ENCODE assay signal across 9 mouse cellular contexts in genomic region chr19:46314151-46314601, GRCm38 (mm10). TPM values are rescaled to one million over a fixed set of nuclear protein-coding genes. Genes with fewer than 3 reads are reported as not detected.
DNase-seq lines count a peak whose midpoint lies in the region; ATAC-seq lines count a peak whose summit lies in the region.
"Had no signal": no experiment of that assay in that cellular context is flagged by ENCODE, and none has a peak within 500 bp of the region (broad histone marks: within the 10 kb centered on the region; RNA-seq: fewer than 3 reads in every experiment).

No protein-coding gene starts in this region.

- H3K27ac ChIP-seq in heart, embryonic 10.5 days, result peak overlapping the region; percentile 59
- no peak overlapping the region for H3K27ac ChIP-seq in hindbrain, embryonic 13.5 days
- H3K27ac ChIP-seq: neural tube, embryonic 13.5 days had no signal

- H3K36me3 ChIP-seq in heart, embryonic 10.5 days, result peaks cover 36% of the 10 kb centered on the region
- peaks cover 47% of the 10 kb centered on the region for H3K36me3 ChIP-seq in hindbrain, embryonic 13.5 days

- peaks cover 58% of the 10 kb centered on the region for H3K4me1 ChIP-seq in heart, embryonic 10.5 days
- peaks cover 41% of the 10 kb centered on the region for H3K4me1 ChIP-seq in hindbrain, embryonic 13.5 days (replicated peaks)

- no peaks in the 10 kb centered on the region for H3K9me3 ChIP-seq in heart, embryonic 10.5 days
- no peaks in the 10 kb centered on the region for H3K9me3 ChIP-seq in hindbrain, embryonic 13.5 days
- H3K9me3 ChIP-seq: neural tube, embryonic 13.5 days had no signal

- DNase-seq in heart, embryonic 10.5 days (ENCODE audit: low spot score), result no peak
- no peak for DNase-seq in heart, adult 18-20 months
- peak; percentile 31 to 46 for DNase-seq in right cerebral cortex, postnatal 10 days (ENCODE audit: low spot score in 2 of 2)
- DNase-seq in right cerebral cortex, postnatal 14 days, result no peak
- no peak for DNase-seq in retina, embryonic 14.5 days (ENCODE audit: low spot score)

- peak overlapping the region; percentile 31 for H3K4me3 ChIP-seq in heart, embryonic 10.5 days
- no peak overlapping the region for H3K4me3 ChIP-seq in hindbrain, embryonic 13.5 days
- H3K4me3 ChIP-seq: neural tube, embryonic 13.5 days had no signal

- no peak overlapping the region for H3K4me2 ChIP-seq in hindbrain, embryonic 13.5 days
- H3K4me2 ChIP-seq: neural tube, embryonic 13.5 days had no signal

- peaks cover 99% of the 10 kb centered on the region for H3K27me3 ChIP-seq in heart, embryonic 10.5 days (ENCODE audit: insufficient read depth, poor library complexity, severe bottlenecking)
- peaks cover 92% of the 10 kb centered on the region for H3K27me3 ChIP-seq in hindbrain, embryonic 13.5 days

- H3K9ac ChIP-seq in hindbrain, embryonic 13.5 days, result no peak overlapping the region
- H3K9ac ChIP-seq: neural tube, embryonic 13.5 days had no signal

- WGBS in heart, embryonic 10.5 days, result 13% methylated on average over 18 of the region's 18 CpGs
- WGBS in hindbrain, embryonic 13.5 days, result 15% methylated on average over 18 of the region's 18 CpGs

- ATAC-seq in erythroblast, adult 5-6 weeks (replicated peaks; ENCODE audit: low FRiP score, poor library complexity, severe bottlenecking), result 0 out of 2 replicates have a peak, but pooled peaks have one; percentile 18
- ATAC-seq in megakaryocyte progenitor cell, adult 5-6 weeks (replicated peaks; ENCODE audit: poor library complexity), result peak; percentile 21; the same call in 1 of the 2 replicates
- no peak for ATAC-seq in hindbrain, embryonic 13.5 days (ENCODE audit: low FRiP score)

RNA-seq across cellular contexts. Expression of gene Nfkb2, which starts 10.1 kb away (rescaled TPM):
- 5.9 and 7.2 TPM in 2 replicates for polyA plus RNA-seq in heart, embryonic 10.5 days (2016; fragmentation: Nextera tagmentation; extraction: Ambion mirVana)
- total RNA-seq in heart, adult 18-20 months (2021), result 10 to 100 TPM; 19.7 to 22.1 TPM
- 0.96 and 1.0 TPM in 2 replicates for total RNA-seq in erythroblast, adult 5-6 weeks (2015; ENCODE audit: low replicate concordance)
- 2.8 and 3.1 TPM in 2 replicates for total RNA-seq in erythroblast, adult 5-6 weeks (2017; ENCODE audit: low replicate concordance)
- total RNA-seq in megakaryocyte progenitor cell, adult 5-6 weeks (2015), result 4.7 and 5.5 TPM in 2 replicates
- total RNA-seq in megakaryocyte progenitor cell, adult 5-6 weeks (2017), result 4.0 and 5.0 TPM in 2 replicates
- 2.3 and 2.4 TPM in 2 replicates for polyA plus RNA-seq in hindbrain, embryonic 13.5 days (2015; fragmentation: Nextera tagmentation; extraction: Ambion mirVana)

RNA-seq across cellular contexts. Expression of gene Psd, which starts 12.8 kb away (rescaled TPM):
- 6.9 and 10.1 TPM in 2 replicates for polyA plus RNA-seq in heart, embryonic 10.5 days (2016; fragmentation: Nextera tagmentation; extraction: Ambion mirVana)
- under 1 TPM; 0.51 to 0.60 TPM for total RNA-seq in heart, adult 18-20 months (2021)
- total RNA-seq in erythroblast, adult 5-6 weeks (2015; ENCODE audit: low replicate concordance), result 0.63 TPM in 1 of 2 replicates, not detected in the other
- total RNA-seq in erythroblast, adult 5-6 weeks (2017; ENCODE audit: low replicate concordance), result 0.70 TPM in 1 of 2 replicates, not detected in the other
- total RNA-seq in megakaryocyte progenitor cell, adult 5-6 weeks (2015), result 0.30 TPM in 1 of 2 replicates, not detected in the other
- 0.12 and 0.84 TPM in 2 replicates for total RNA-seq in megakaryocyte progenitor cell, adult 5-6 weeks (2017)
- 58.4 and 59.3 TPM in 2 replicates for polyA plus RNA-seq in hindbrain, embryonic 13.5 days (2015; fragmentation: Nextera tagmentation; extraction: Ambion mirVana)

RNA-seq across cellular contexts. Expression of gene Fbxl15, which starts 13.8 kb away (rescaled TPM):
- 10.3 and 11.3 TPM in 2 replicates for polyA plus RNA-seq in heart, embryonic 10.5 days (2016; fragmentation: Nextera tagmentation; extraction: Ambion mirVana)
- total RNA-seq in heart, adult 18-20 months (2021), result 1 to 10 TPM; 6.5 to 6.9 TPM
- total RNA-seq in erythroblast, adult 5-6 weeks (2015; ENCODE audit: low replicate concordance), result not detected in 2 replicates
- not detected in 2 replicates for total RNA-seq in erythroblast, adult 5-6 weeks (2017; ENCODE audit: low replicate concordance)
- total RNA-seq in megakaryocyte progenitor cell, adult 5-6 weeks (2015), result 0.72 and 1.4 TPM in 2 replicates
- total RNA-seq in megakaryocyte progenitor cell, adult 5-6 weeks (2017), result 0.71 and 2.7 TPM in 2 replicates
- 39.8 and 40.0 TPM in 2 replicates for polyA plus RNA-seq in hindbrain, embryonic 13.5 days (2015; fragmentation: Nextera tagmentation; extraction: Ambion mirVana)

RNA-seq across cellular contexts. Expression of gene Cuedc2, which starts 24.3 kb away (rescaled TPM):
- 146 and 153 TPM in 2 replicates for polyA plus RNA-seq in heart, embryonic 10.5 days (2016; fragmentation: Nextera tagmentation; extraction: Ambion mirVana)
- total RNA-seq in heart, adult 18-20 months (2021), result 10 to 100 TPM; 91.4 to 92.1 TPM
- total RNA-seq in erythroblast, adult 5-6 weeks (2015; ENCODE audit: low replicate concordance), result 8.1 and 8.4 TPM in 2 replicates
- 23.6 and 39.4 TPM in 2 replicates for total RNA-seq in erythroblast, adult 5-6 weeks (2017; ENCODE audit: low replicate concordance)
- total RNA-seq in megakaryocyte progenitor cell, adult 5-6 weeks (2015), result 41.4 and 42.1 TPM in 2 replicates
- 148 and 184 TPM in 2 replicates for total RNA-seq in megakaryocyte progenitor cell, adult 5-6 weeks (2017)
- 317 and 326 TPM in 2 replicates for polyA plus RNA-seq in hindbrain, embryonic 13.5 days (2015; fragmentation: Nextera tagmentation; extraction: Ambion mirVana)

RNA-seq across cellular contexts. Expression of gene Mfsd13a, which starts 26.7 kb away (rescaled TPM):
- polyA plus RNA-seq in heart, embryonic 10.5 days (2016; fragmentation: Nextera tagmentation; extraction: Ambion mirVana), result 5.5 and 9.0 TPM in 2 replicates
- 1 to 10 TPM; 3.7 to 4.0 TPM for total RNA-seq in heart, adult 18-20 months (2021)
- 5.4 and 9.6 TPM in 2 replicates for total RNA-seq in erythroblast, adult 5-6 weeks (2015; ENCODE audit: low replicate concordance)
- total RNA-seq in erythroblast, adult 5-6 weeks (2017; ENCODE audit: low replicate concordance), result 1.4 and 1.8 TPM in 2 replicates
- 65.8 and 66.4 TPM in 2 replicates for total RNA-seq in megakaryocyte progenitor cell, adult 5-6 weeks (2015)
- total RNA-seq in megakaryocyte progenitor cell, adult 5-6 weeks (2017), result 15.3 and 17.4 TPM in 2 replicates
- 8.2 and 11.2 TPM in 2 replicates for polyA plus RNA-seq in hindbrain, embryonic 13.5 days (2015; fragmentation: Nextera tagmentation; extraction: Ambion mirVana)

Comparison
In these comparisons a context has a peak if more than half of its experiments do, and no peak if none do; other contexts are left out.
1. DNase-seq: peak in right cerebral cortex, postnatal 10 days (2 of 2); none in heart, embryonic 10.5 days (single experiment), heart, adult 18-20 months (0 of 2), right cerebral cortex, postnatal 14 days (single experiment) and retina, embryonic 14.5 days (single experiment).